Mouse (Mus musculus) liver, adult 2 months (tissue): ENCODE measurements around the gene Castor1.

Experiments
- CTCF ChIP-seq: fragments of 200-500 bp; IDR thresholded peaks from 2 replicates; pipeline ENCODE4 v1.5.1; 2011; ENCODE audit warnings: low read depth, low read length, control low read depth
- POLR2A ChIP-seq: fragments of 200-500 bp; IDR thresholded peaks from 2 replicates; pipeline ENCODE4 v1.6.1; 2011; ENCODE audit warnings: low read length, control low read depth; ENCODE audit not compliant: insufficient read depth; ENCODE audit errors: extremely low read depth

GRCm38 (mm10) chr11:4229841-4230240 is 11.8 kb downstream of the Castor1 start:
- TF ChIP-seq POLR2A (no peak), CTCF (no peak)
